10 mouse cellular contexts compared by ENCODE assay signal in the genomic region with DNA sequence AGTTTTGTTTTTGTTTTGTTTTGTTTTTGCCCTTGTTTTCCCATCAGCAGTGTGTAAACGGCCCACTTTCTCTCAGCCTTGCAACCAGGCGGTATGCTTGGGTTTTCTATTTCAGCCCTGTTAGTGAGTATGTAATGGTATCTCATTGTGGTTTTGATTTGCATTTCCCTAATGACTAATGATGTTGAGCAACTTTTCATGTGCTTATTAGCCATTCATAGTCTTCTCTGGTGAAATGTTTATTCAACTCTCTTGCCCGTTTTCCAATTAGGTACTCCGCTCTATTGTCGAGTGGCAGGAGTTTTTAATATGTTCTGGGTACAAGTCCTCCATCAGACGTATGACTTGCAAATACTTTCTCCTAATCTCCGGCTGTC.
DNase-seq lines count a peak whose midpoint lies in the region; ATAC-seq and TF ChIP-seq lines count a peak whose summit lies in the region.
"Had no signal": no experiment of that assay in that cellular context is flagged by ENCODE, and none has a peak within 500 bp of the region (broad histone marks: within the 10 kb centered on the region; RNA-seq: fewer than 3 reads in every experiment).

No protein-coding gene starts in this region.

- 0 out of 2 replicates have a peak, but pooled peaks cover 3% of the 10 kb centered on the region for H3K27me3 ChIP-seq in heart, embryonic 10.5 days (ENCODE audit: insufficient read depth, poor library complexity, severe bottlenecking)
- H3K27me3 ChIP-seq in lung, embryonic 14.5 days (ENCODE audit: insufficient read depth, low read length), result no peaks in the 10 kb centered on the region
- no peaks in the 10 kb centered on the region for H3K27me3 ChIP-seq in embryonic facial prominence, embryonic 15.5 days

- no peak for ATAC-seq in lung, embryonic 14.5 days (ENCODE audit: insufficient read depth)
- no peak for ATAC-seq in embryonic facial prominence, embryonic 15.5 days (ENCODE audit: insufficient number of reproducible peaks, low FRiP score, low TSS enrichment, low read depth)
- 0 out of 2 replicates have a peak, but pooled peaks have one; percentile 27 for ATAC-seq in megakaryocyte progenitor cell, adult 5-6 weeks (replicated peaks; ENCODE audit: poor library complexity)
- ATAC-seq in frontal cortex, adult (ENCODE audit: low TSS enrichment), result no peak

- no peak for TF ChIP-seq CTCF in lung, embryonic 14.5 days (IDR thresholded peaks at IDR 0.05; ENCODE audit: low read depth)

- 83% methylated on average over 7 of the region's 7 CpGs for WGBS in heart, embryonic 10.5 days
- 63% methylated on average over 7 of the region's 7 CpGs for WGBS in lung, embryonic 14.5 days
- WGBS in embryonic facial prominence, embryonic 15.5 days, result 43% methylated on average over 7 of the region's 7 CpGs

- peak overlapping the region; percentile 48; the same call in 1 of the 2 replicates for H3K4me2 ChIP-seq in lung, embryonic 14.5 days
- peak overlapping the region; percentile 22 for H3K4me2 ChIP-seq in embryonic facial prominence, embryonic 15.5 days (replicated peaks)

- no peak overlapping the region for H3K4me3 ChIP-seq in heart, embryonic 10.5 days
- no peak overlapping the region for H3K4me3 ChIP-seq in lung, embryonic 14.5 days (ENCODE audit: low read depth, low read length)
- H3K4me3 ChIP-seq in embryonic facial prominence, embryonic 15.5 days (replicated peaks), result no peak overlapping the region
- H3K4me3 ChIP-seq: erythroblast, embryonic 14.5 days had no signal

- H3K4me1 ChIP-seq in heart, embryonic 10.5 days, result peaks cover 78% of the 10 kb centered on the region
- peaks cover 28% of the 10 kb centered on the region for H3K4me1 ChIP-seq in lung, embryonic 14.5 days (ENCODE audit: insufficient read depth)
- peaks cover 7% of the 10 kb centered on the region; the same call in 1 of the 2 replicates for H3K4me1 ChIP-seq in embryonic facial prominence, embryonic 15.5 days

- H3K9me3 ChIP-seq in heart, embryonic 10.5 days, result no peaks in the 10 kb centered on the region
- no peaks in the 10 kb centered on the region for H3K9me3 ChIP-seq in lung, embryonic 14.5 days (ENCODE audit: low read depth, low read length)
- no peaks in the 10 kb centered on the region for H3K9me3 ChIP-seq in embryonic facial prominence, embryonic 15.5 days (replicated peaks)

- no peaks in the 10 kb centered on the region for H3K36me3 ChIP-seq in heart, embryonic 10.5 days
- H3K36me3 ChIP-seq in lung, embryonic 14.5 days (ENCODE audit: insufficient read depth), result no peaks in the 10 kb centered on the region
- no peaks in the 10 kb centered on the region for H3K36me3 ChIP-seq in embryonic facial prominence, embryonic 15.5 days

- H3K9ac ChIP-seq in lung, embryonic 14.5 days, result no peak overlapping the region
- H3K9ac ChIP-seq in embryonic facial prominence, embryonic 15.5 days, result no peak overlapping the region

- peak overlapping the region; percentile 87; the same call in 1 of the 2 replicates for H3K27ac ChIP-seq in heart, embryonic 10.5 days
- peak overlapping the region; percentile 21; the same call in 1 of the 2 replicates for H3K27ac ChIP-seq in lung, embryonic 14.5 days (ENCODE audit: low read depth)
- H3K27ac ChIP-seq in embryonic facial prominence, embryonic 15.5 days (replicated peaks), result peak overlapping the region; percentile 68

- no peak for DNase-seq in heart, embryonic 10.5 days (ENCODE audit: low spot score)
- DNase-seq in heart, postnatal 14 days, result no peak
- DNase-seq in lung, embryonic 14.5 days, result no peak
- no peak for DNase-seq in lung, postnatal 25 days (ENCODE audit: low spot score)
- DNase-seq in kidney, postnatal 14 days, result no peak
- DNase-seq: cerebellum, adult 2 months had no signal

- intact Hi-C loops in heart, postnatal 14 days (cut with DNase I), result loop anchor here (5.0 kb wide), 1 partner anchor 69 kb away; no protein-coding TSS in a partner anchor

Comparison
In these comparisons a context has a peak if more than half of its experiments do, and no peak if none do; other contexts are left out.
1. H3K27ac ChIP-seq: peak in every context shown above with its lines; median percentile 87 in heart, embryonic 10.5 days; 68 in embryonic facial prominence, embryonic 15.5 days; 21 in lung, embryonic 14.5 days.